Mouse (Mus musculus) intestine, embryonic 14.5 days (tissue): ENCODE measurements around the gene Nrg3. TPM values are rescaled to one million over a fixed set of nuclear protein-coding genes. Genes with fewer than 3 reads are reported as not detected.

Experiments
- microRNA-seq: library from miRNA; unstranded; fragments of <30 nt; microRNA quantifications from one replicate; pipeline ENCODE4, GENCODE M21; 2016
- polyA plus RNA-seq: library from polyadenylated mRNA; unstranded; fragments of >200 nt; fragmentation: Nextera tagmentation; extraction: Ambion mirVana; gene quantifications from 2 replicates; pipeline ENCODE4 v1.2.1, GENCODE M21; 2014

Gene Nrg3
- polyA plus RNA-seq, 1 experiment from 2014 or later = 0.88 TPM

Small RNA genes lying within 50 kb of the gene (microRNA-seq; reads per million reads assigned to microRNA genes)
- gene Gm27332 = not detected
